Mouse (Mus musculus) G1E (cell line): ENCODE data around the gene Supt5. TPM values are rescaled to one million over a fixed set of nuclear protein-coding genes. Genes with fewer than 3 reads are reported as not detected.

Experiments
- ATAC-seq: 2 replicates; pipeline ENCODE4 v1.8.0; 2016; ENCODE audit warnings: mild to moderate bottlenecking; ENCODE audit not compliant: insufficient number of reproducible peaks, poor library complexity, low FRiP score, severe bottlenecking; ENCODE audit errors: extremely low read depth
- DNase-seq: peaks from one replicate; pipeline ENCODE4 v3.0.0; 2012; ENCODE audit warnings: low spot score
- H3K27me3 ChIP-seq: 2 replicates; pipeline ENCODE4 v1.6.1; 2012; ENCODE audit warnings: mild to moderate bottlenecking, low read length, inconsistent platforms; ENCODE audit not compliant: insufficient read depth
- H3K36me3 ChIP-seq: replicated peaks from 2 replicates; pipeline ENCODE3; 2012; ENCODE audit warnings: mild to moderate bottlenecking, inconsistent platforms
- H3K4me1 ChIP-seq: 2 replicates; pipeline ENCODE4 v1.6.1; 2012; ENCODE audit warnings: low read depth, low read length, inconsistent platforms, mixed read lengths; ENCODE audit not compliant: insufficient read depth
- H3K4me3 ChIP-seq: 2 replicates; pipeline ENCODE4 v1.5.1; 2012; ENCODE audit warnings: low read depth, mild to moderate bottlenecking, inconsistent platforms, low read length, moderate library complexity, mixed read lengths
- H3K9me3 ChIP-seq: replicated peaks from 2 replicates; pipeline ENCODE4 v1.6.1; 2012; ENCODE audit warnings: inconsistent platforms
- CTCF ChIP-seq: IDR thresholded peaks from 2 replicates; pipeline ENCODE4 v1.5.1; 2012; ENCODE audit warnings: low read depth, low read length, inconsistent platforms, mixed read lengths
- GATA1 ChIP-seq: IDR thresholded peaks from 2 replicates; pipeline ENCODE4 v1.6.1; 2012; ENCODE audit warnings: borderline replicate concordance, low read length, inconsistent platforms, mixed read lengths
- GATA2 ChIP-seq: IDR thresholded peaks from 2 replicates; pipeline ENCODE4 v1.6.1; 2012; ENCODE audit warnings: low read depth, low read length, inconsistent platforms, borderline replicate concordance
- POLR2AphosphoS5 ChIP-seq: IDR thresholded peaks from 2 replicates; pipeline ENCODE4 v1.6.1; 2012; ENCODE audit warnings: low read depth, low read length, inconsistent platforms; ENCODE audit not compliant: insufficient replicate concordance
- TAL1 ChIP-seq: conservative IDR thresholded peaks from 2 replicates; pipeline ENCODE4 v1.6.1; 2012; ENCODE audit warnings: low read depth, low read length, inconsistent platforms, mixed read lengths
- polyA plus RNA-seq: library from polyadenylated mRNA; stranded (reverse); fragments of >175 nt; gene quantifications from 2 replicates; pipeline ENCODE4 v1.2.3, GENCODE M21; 2012
- total RNA-seq, 2 experiments: library from RNA; stranded (forward) in 1 of 2; stranded (reverse) in 1 of 2; fragments of 200-1000 nt in 1 of 2; fragments of >200 nt in 1 of 2; fragmentation: Nextera tagmentation in 1 of 2; gene quantifications; 2 replicates each; pipeline ENCODE4 v1.2.3; 2014 to 2017

The Supt5 gene
- total and polyA plus RNA-seq, 3 experiments, result 65.6 to 148 (median 80.5) TPM

GRCm38 (mm10) chr7:28321974-28322720 is 16.4 kb downstream of the Supt5 start:
- ATAC-seq, result no peak

GRCm38 (mm10) chr7:28318714-28319113 is 19.8 kb downstream of the Supt5 start:
- no peak for DNase-seq
- no peak overlapping the region for H3K4me3 ChIP-seq
- no peak for ATAC-seq
- peaks cover 18% of the 10 kb centered on the region for H3K4me1 ChIP-seq
- TF ChIP-seq GATA2 (no peak), TAL1 (no peak), CTCF (no peak), GATA1 (no peak), POLR2AphosphoS5 (no peak)
- H3K9me3 ChIP-seq, result no peaks in the 10 kb centered on the region
- no peaks in the 10 kb centered on the region for H3K27me3 ChIP-seq
- H3K36me3 ChIP-seq, result peaks cover 99% of the 10 kb centered on the region

More at GRCm38 (mm10) chr7:28321974-28322720, 16.4 kb downstream of the Supt5 start:
- Histone ChIP-seq H3K4me1 (peaks cover 15% of the 10 kb centered on the region), H3K9me3 (no peaks in the 10 kb centered on the region), H3K36me3 (peaks cover 100% of the 10 kb centered on the region), H3K27me3 (no peaks in the 10 kb centered on the region), H3K4me3 (no peak overlapping the region)
- no peak for TF ChIP-seq CTCF
- TF ChIP-seq TAL1, result no peak
- no peak for TF ChIP-seq GATA1
- no peak for TF ChIP-seq GATA2
- TF ChIP-seq POLR2AphosphoS5, result no peak
- DNase-seq, result no peak

- no peak for TF ChIP-seq GATA2
- no peak for TF ChIP-seq CTCF
- H3K9me3 ChIP-seq, result no peaks in the 10 kb centered on the region
- H3K4me1 ChIP-seq, result peaks cover 19% of the 10 kb centered on the region
- H3K27me3 ChIP-seq, result no peaks in the 10 kb centered on the region
- no peak overlapping the region for H3K4me3 ChIP-seq
- no peak for DNase-seq
- ATAC-seq, result no peak
- peaks cover 92% of the 10 kb centered on the region for H3K36me3 ChIP-seq
These were observed 20.5 kb downstream of the Supt5 start for GRCm38 (mm10) chr7:28318036-28318435.

- Histone ChIP-seq H3K4me3 (peak within 1 kb of the TSS; percentile 95), H3K4me1 (peaks cover 53% of the 10 kb centered on the region), H3K36me3 (peaks cover 72% of the 10 kb centered on the region), H3K27me3 (no peaks in the 10 kb centered on the region), H3K9me3 (no peaks in the 10 kb centered on the region)
- peak; percentile 93 for ATAC-seq
- peak; percentile 98 for DNase-seq
- TF ChIP-seq CTCF (no peak), GATA1 (no peak), POLR2AphosphoS5 (no peak), TAL1 (no peak), GATA2 (no peak)
These were observed 26.5 kb downstream of the Supt5 start, which contains the start of gene Timm50 for GRCm38 (mm10) chr7:28311926-28312543. Timm50 (minus strand) TSS chr7:28312072.

GRCm38 (mm10) chr7:28311151-28311925 is 27.2 kb downstream of the Supt5 start:
- DNase-seq (peak; percentile 38), ATAC-seq (no peak)
- Histone ChIP-seq H3K36me3 (peaks cover 72% of the 10 kb centered on the region), H3K4me1 (peaks cover 56% of the 10 kb centered on the region), H3K9me3 (no peaks in the 10 kb centered on the region), H3K27me3 (no peaks in the 10 kb centered on the region), H3K4me3 (peak overlapping the region; percentile 95)
- TF ChIP-seq GATA2 (no peak), TAL1 (no peak), CTCF (no peak), GATA1 (no peak), POLR2AphosphoS5 (no peak)

GRCm38 (mm10) chr7:28309737-28310136 is 28.8 kb downstream of the Supt5 start:
- TF ChIP-seq TAL1, result no peak
- no peak for TF ChIP-seq POLR2AphosphoS5
- no peak for TF ChIP-seq GATA2
- Histone ChIP-seq H3K4me3 (peak overlapping the region; percentile 95; the same call in 1 of the 2 replicates), H3K9me3 (no peaks in the 10 kb centered on the region), H3K27me3 (no peaks in the 10 kb centered on the region), H3K4me1 (peaks cover 54% of the 10 kb centered on the region), H3K36me3 (peaks cover 72% of the 10 kb centered on the region)
- DNase-seq (peak; percentile 68), ATAC-seq (peak; percentile 43)
